Mouse (Mus musculus) liver, embryonic 12.5 days (tissue): Measurements from ENCODE around the gene Stxbp4. TPM values are rescaled to one million over a fixed set of nuclear protein-coding genes. Genes with fewer than 3 reads are reported as not detected.

Experiments used
- ATAC-seq: fragments of 200-750 bp; cut with Nextera tagmentation; 2 replicates; pipeline ENCODE4 v1.8.0; 2017; ENCODE audit warnings: moderate number of reproducible peaks, mild to moderate bottlenecking, moderate library complexity
- H3K27ac ChIP-seq: fragments of 300-500 bp; sonication (generic); 2 replicates; pipeline ENCODE4 v1.5.1; 2016; ENCODE audit warnings: mild to moderate bottlenecking
- H3K27me3 ChIP-seq: fragments of 300-500 bp; sonication (generic); replicated peaks from 2 replicates; pipeline ENCODE4 v1.6.1; 2016; ENCODE audit warnings: mild to moderate bottlenecking, moderate library complexity
- H3K36me3 ChIP-seq: fragments of 300-500 bp; sonication (generic); 2 replicates; pipeline ENCODE4 v1.6.1; 2016; ENCODE audit warnings: mild to moderate bottlenecking, moderate library complexity
- H3K4me1 ChIP-seq: fragments of 300-500 bp; sonication (generic); 2 replicates; pipeline ENCODE4 v1.6.1; 2016
- H3K4me2 ChIP-seq: fragments of 300-500 bp; sonication (generic); 2 replicates; pipeline ENCODE4 v1.6.1; 2016; ENCODE audit warnings: mild to moderate bottlenecking, moderate library complexity
- H3K4me3 ChIP-seq: fragments of 300-500 bp; sonication (generic); 2 replicates; pipeline ENCODE4 v1.5.1; 2016; ENCODE audit warnings: mild to moderate bottlenecking, moderate library complexity
- H3K9ac ChIP-seq: fragments of 300-500 bp; sonication (generic); 2 replicates; pipeline ENCODE4 v1.6.1; 2016; ENCODE audit warnings: mild to moderate bottlenecking, moderate library complexity
- H3K9me3 ChIP-seq: fragments of 300-500 bp; sonication (generic); replicated peaks from 2 replicates; pipeline ENCODE4 v1.6.1; 2016; ENCODE audit warnings: mild to moderate bottlenecking, moderate library complexity
- WGBS: fragments of 180-500 bp; shearing (Covaris S2); methylation state at CpG from one replicate; pipeline ENCODE4 v1.1.7; 2016; ENCODE audit not compliant: insufficient replicate concordance; 5-methylcytosine and 5-hydroxymethylcytosine counted together
- polyA plus RNA-seq: library from polyadenylated mRNA; unstranded; fragments of >200 nt; fragmentation: Nextera tagmentation; extraction: Ambion mirVana; gene quantifications from 2 replicates; pipeline ENCODE4 v1.2.1, GENCODE M21; 2016

The Stxbp4 gene
- polyA plus RNA-seq, 1 experiment from 2014 or later, result 12.9 TPM

DNA sequence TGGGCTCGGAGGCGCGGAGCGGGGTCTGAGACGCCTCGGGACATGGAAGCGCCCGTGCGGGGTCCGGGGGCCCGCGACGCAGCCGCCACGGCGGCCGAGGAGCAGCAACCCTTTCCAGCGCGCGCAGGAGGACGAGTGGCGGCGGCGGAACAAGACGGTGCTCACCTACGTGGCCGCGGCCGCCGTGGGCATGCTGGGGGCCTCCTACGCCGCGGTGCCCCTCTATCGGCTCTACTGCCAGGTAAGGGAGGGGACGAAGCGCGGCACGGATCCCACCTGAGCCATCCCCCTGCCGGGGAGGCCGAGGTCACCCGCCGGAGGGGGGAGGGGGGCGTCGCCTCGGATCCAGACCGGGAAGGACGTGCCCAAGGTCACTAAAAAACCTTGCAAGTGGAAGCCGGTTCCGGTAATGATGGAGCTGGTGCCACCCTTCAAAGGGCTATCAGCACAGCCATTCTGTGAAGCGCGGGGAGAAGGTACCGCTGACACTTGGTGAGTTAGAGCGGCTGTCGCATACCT, 487 bp upstream of the Stxbp4 start:
- Histone ChIP-seq H3K4me3 (peak overlapping the region; percentile 98), H3K36me3 (peaks cover 28% of the 10 kb centered on the region), H3K4me2 (peak overlapping the region; percentile 75), H3K27ac (peak overlapping the region; percentile 90), H3K9me3 (no peaks in the 10 kb centered on the region), H3K27me3 (no peaks in the 10 kb centered on the region), H3K4me1 (peaks cover 39% of the 10 kb centered on the region), H3K9ac (peak overlapping the region; percentile 99)
- ATAC-seq, result peak; percentile 68
- WGBS, result under 1% methylated on average over 52 of the region's 54 CpGs

DNA sequence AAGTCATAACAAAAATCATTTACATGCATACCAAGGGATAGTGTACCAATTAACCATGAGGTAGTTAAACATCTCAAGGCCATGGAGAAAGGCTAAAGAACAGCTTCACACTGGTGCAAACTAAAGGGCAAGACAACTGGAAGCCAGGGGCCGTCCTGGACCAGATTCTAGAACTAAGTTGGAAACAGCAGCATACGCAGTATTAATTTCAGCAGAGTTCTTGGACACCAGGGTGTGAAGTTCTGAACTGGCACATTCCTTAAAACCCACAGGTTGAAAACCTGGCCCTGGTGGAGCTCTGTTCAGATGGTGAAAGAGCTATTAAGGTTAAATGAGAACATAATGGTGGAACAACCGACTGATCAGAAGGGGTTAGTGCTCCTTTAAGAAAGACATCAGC, 3.2 kb downstream of the Stxbp4 start:
- Histone ChIP-seq H3K9ac (no peak overlapping the region), H3K36me3 (no peaks in the 10 kb centered on the region), H3K9me3 (no peaks in the 10 kb centered on the region), H3K4me3 (no peak overlapping the region), H3K27me3 (no peaks in the 10 kb centered on the region), H3K4me2 (no peak overlapping the region), H3K27ac (no peak overlapping the region), H3K4me1 (peaks cover 20% of the 10 kb centered on the region)
- no peak for ATAC-seq
- 76% methylated on average over 3 of the region's 3 CpGs for WGBS

DNA sequence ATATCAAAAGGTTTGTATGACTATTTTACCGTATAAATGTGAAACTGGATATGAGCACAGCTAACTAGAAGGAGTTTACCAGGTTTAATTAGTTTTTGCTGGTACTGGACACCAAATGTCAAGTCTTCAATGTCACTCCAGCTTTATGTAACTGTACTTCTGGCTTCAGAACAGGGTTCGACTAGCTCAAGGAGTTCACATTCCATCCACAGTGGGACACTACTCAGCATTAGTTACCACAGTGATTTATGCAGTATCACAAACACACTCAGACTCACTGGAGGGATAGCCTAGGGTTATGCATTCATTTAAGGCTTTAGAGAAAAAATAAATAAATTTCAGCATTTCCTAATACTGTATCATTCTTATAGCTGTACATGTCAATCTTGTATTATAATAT, 5.4 kb downstream of the Stxbp4 start:
- no peaks in the 10 kb centered on the region for H3K36me3 ChIP-seq
- no peak overlapping the region for H3K4me3 ChIP-seq
- no peak for ATAC-seq
- H3K27ac ChIP-seq, result no peak overlapping the region
- H3K4me1 ChIP-seq, result peaks cover 18% of the 10 kb centered on the region
- no peaks in the 10 kb centered on the region for H3K9me3 ChIP-seq
- no peaks in the 10 kb centered on the region for H3K27me3 ChIP-seq
- no peak overlapping the region for H3K4me2 ChIP-seq
- no peak overlapping the region for H3K9ac ChIP-seq
- WGBS, result 73% methylated on average over 2 of the region's 2 CpGs

DNA sequence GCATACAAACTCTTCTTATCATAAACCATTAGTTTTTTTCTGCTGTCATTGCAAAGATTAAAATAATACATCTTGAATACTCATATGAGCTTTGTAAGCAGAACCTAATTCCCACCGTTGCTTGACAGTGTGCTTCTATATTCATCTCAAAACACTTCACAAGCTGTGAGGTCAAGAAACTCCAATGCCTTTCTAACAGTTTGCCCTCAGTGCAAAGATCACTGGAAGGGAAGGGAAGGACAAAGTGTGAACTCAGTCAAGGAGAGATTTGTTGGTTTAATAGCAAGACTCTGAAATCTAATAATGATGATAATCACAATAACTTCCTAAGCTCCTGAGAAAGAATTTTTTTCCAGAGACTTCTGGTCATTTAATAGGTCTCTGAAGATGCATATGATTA, 10.1 kb downstream of the Stxbp4 start:
- no peak for ATAC-seq
- Histone ChIP-seq H3K27ac (no peak overlapping the region), H3K4me3 (no peak overlapping the region), H3K36me3 (no peaks in the 10 kb centered on the region), H3K4me1 (no peaks in the 10 kb centered on the region), H3K27me3 (no peaks in the 10 kb centered on the region), H3K4me2 (no peak overlapping the region), H3K9ac (no peak overlapping the region), H3K9me3 (no peaks in the 10 kb centered on the region)
- 78% methylated on average over 1 of the region's 1 CpGs for WGBS

DNA sequence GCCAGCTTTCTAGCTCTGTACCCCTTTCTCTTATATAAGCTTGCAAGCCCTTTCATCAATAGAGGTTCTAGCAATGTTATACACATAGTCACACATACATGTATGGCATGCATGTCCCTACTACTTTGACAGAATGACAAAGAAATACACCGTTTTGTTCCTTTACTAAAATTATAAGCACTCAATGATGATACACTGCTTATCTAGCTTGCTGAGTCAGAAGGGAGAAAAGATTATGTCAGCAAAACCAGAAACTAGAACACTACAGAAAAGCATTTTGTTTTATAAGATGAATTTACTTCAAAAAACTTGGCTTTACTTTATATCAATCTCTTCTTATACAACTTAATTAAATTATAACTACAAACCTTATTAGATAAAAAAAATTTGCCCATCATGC, 12.7 kb downstream of the Stxbp4 start:
- no peak for ATAC-seq
- H3K9ac ChIP-seq, result no peak overlapping the region
- H3K27ac ChIP-seq, result no peak overlapping the region
- no peaks in the 10 kb centered on the region for H3K4me1 ChIP-seq
- no peak overlapping the region for H3K4me3 ChIP-seq
- H3K9me3 ChIP-seq, result no peaks in the 10 kb centered on the region
- WGBS, result 49% methylated on average over 1 of the region's 1 CpGs
- peaks cover 5% of the 10 kb centered on the region for H3K36me3 ChIP-seq
- H3K4me2 ChIP-seq, result no peak overlapping the region
- H3K27me3 ChIP-seq, result no peaks in the 10 kb centered on the region

DNA sequence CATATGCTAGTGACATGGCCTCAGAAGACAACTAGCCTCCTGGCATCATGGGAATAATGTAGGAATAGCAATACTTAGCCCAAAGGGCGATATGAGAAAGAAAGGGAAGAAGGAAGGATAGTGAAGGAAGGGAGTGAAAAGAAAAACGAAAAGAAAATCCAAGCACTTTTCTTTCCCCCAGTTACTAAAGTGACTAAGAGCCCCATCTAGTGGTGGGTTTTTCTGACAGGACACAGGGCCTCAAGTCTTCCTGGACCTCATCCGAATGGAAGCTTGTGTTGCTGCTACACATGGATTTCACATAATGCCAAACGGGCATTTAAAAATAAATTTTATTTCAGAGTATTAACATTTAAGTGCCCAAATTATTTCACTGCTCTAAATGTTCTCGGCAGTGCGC, 14.4 kb downstream of the Stxbp4 start:
- ATAC-seq, result no peak
- Histone ChIP-seq H3K36me3 (peaks cover 12% of the 10 kb centered on the region), H3K27me3 (no peaks in the 10 kb centered on the region), H3K4me3 (no peak overlapping the region), H3K27ac (no peak overlapping the region), H3K4me1 (no peaks in the 10 kb centered on the region), H3K9ac (no peak overlapping the region), H3K9me3 (no peaks in the 10 kb centered on the region), H3K4me2 (no peak overlapping the region)
- 43% methylated on average over 6 of the region's 6 CpGs for WGBS

DNA sequence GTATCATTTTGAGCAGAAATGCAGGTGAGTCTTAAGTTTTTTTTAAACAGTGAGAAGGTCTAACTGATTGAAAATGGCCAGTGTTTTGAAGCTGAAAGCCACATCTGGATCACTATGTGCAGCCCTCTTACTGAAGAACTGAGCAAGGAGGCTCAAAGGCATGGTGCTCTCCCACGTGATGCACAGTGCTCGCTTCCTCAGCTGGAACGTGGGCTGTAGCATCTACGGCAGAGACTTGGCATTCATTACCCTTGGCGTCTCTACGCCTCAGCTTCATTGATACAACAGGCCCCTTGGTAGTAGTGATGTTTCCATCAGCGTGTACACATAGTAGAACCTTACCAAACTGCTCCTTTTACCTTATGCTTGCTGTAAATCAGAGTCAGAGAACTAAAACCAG, 15.4 kb downstream of the Stxbp4 start:
- Histone ChIP-seq H3K4me3 (no peak overlapping the region), H3K4me1 (no peaks in the 10 kb centered on the region), H3K36me3 (peaks cover 18% of the 10 kb centered on the region), H3K9ac (no peak overlapping the region), H3K27ac (no peak overlapping the region), H3K27me3 (no peaks in the 10 kb centered on the region), H3K9me3 (no peaks in the 10 kb centered on the region), H3K4me2 (no peak overlapping the region)
- 88% methylated on average over 7 of the region's 7 CpGs for WGBS
- no peak for ATAC-seq

DNA sequence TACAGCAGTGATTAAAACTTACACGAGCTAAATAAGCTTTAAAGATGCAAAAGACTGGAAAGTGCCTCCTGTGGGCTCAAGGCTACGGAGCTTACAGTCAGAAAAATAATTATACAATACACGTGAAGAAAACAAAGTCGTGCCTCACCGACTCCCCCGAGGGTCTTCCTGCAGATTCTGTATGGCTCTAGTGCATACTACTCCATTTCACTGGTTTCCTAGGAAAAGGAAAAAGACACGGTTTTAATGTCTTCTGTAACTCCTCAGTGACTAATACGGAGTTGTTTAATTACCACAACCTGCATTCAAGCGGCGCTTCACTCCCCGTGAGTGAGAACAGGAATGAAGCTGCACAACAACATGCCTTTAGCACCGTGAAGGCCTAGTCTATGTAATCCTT, 15.8 kb downstream of the Stxbp4 start:
- no peaks in the 10 kb centered on the region for H3K9me3 ChIP-seq
- H3K4me3 ChIP-seq, result no peak overlapping the region
- 81% methylated on average over 12 of the region's 12 CpGs for WGBS

DNA sequence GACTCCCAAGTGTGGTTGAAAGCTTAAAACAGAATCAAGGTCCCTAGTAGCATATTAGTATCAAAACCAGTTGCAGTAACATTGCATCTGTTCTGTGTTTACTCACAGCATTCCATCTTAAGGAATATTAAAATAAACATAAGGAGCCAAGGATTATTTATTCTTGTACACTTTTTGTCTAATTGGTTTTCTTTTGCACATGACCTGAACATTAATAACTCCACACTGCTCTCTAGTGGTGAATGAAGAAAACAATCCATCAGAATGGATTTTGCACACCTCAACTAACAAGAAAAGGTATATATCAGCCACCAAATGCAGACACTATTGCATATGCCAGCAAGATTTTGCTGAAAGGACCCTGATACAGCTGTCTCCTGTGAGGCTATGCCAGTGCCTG, 21.5 kb downstream of the Stxbp4 start:
- no peak overlapping the region for H3K9ac ChIP-seq
- no peak overlapping the region for H3K27ac ChIP-seq
- peaks cover 12% of the 10 kb centered on the region for H3K4me1 ChIP-seq
- peaks cover 41% of the 10 kb centered on the region for H3K36me3 ChIP-seq
- H3K4me2 ChIP-seq, result no peak overlapping the region
- no peaks in the 10 kb centered on the region for H3K27me3 ChIP-seq
- no peak overlapping the region for H3K4me3 ChIP-seq
- ATAC-seq, result no peak
- no peaks in the 10 kb centered on the region for H3K9me3 ChIP-seq

More for the DNA sequence above, 15.8 kb downstream of the Stxbp4 start:
- Histone ChIP-seq H3K36me3 (peaks cover 21% of the 10 kb centered on the region), H3K4me1 (no peaks in the 10 kb centered on the region), H3K4me2 (no peak overlapping the region), H3K27me3 (no peaks in the 10 kb centered on the region), H3K9ac (no peak overlapping the region), H3K27ac (no peak overlapping the region)
- ATAC-seq, result no peak

DNA sequence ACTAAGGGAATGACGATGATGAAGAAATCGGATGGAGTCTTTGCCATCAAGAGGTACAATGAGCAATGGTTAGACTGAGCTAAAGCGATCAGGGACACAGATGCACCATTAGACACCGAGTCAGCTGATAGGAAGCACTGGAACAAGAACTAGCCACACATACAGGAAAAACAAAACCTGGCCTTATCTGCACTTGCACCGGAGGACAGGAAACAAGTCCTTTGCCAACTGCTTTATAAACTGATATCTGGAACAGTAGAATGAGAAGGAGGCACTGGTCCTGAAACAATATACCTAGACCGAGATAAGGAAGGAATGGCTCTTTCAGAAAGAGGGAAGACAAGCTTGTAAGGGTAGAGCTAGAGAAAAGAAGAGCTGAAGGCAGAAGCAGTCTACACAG, 23.1 kb downstream of the Stxbp4 start:
- no peak for ATAC-seq
- 48% methylated on average over 6 of the region's 6 CpGs for WGBS
- no peak overlapping the region for H3K4me3 ChIP-seq

DNA sequence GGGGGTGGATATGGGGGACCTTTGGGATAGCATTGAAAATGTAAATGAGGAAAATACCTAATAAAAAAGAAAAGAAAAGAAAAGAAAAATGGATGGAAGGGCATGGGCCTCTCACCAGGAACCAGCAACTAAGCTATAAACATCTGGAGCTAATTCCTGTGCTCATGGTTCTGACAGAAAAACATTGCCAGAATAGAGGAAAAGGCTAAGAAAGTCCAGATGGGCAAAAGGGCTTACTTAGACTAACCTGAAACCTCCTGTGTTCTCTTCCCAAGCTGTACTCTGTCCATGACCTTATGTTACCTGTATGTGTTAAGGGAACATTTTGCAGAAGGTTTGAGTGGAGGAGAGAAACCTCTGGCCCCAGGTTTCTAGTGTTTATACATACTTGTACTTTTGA, 25.8 kb downstream of the Stxbp4 start:
- Histone ChIP-seq H3K27ac (no peak overlapping the region), H3K9ac (no peak overlapping the region), H3K36me3 (peaks cover 24% of the 10 kb centered on the region), H3K27me3 (no peaks in the 10 kb centered on the region), H3K4me2 (no peak overlapping the region), H3K4me3 (no peak overlapping the region), H3K9me3 (no peaks in the 10 kb centered on the region), H3K4me1 (peaks cover 12% of the 10 kb centered on the region)
- no peak for ATAC-seq

More for the DNA sequence above, 23.1 kb downstream of the Stxbp4 start:
- H3K4me2 ChIP-seq, result no peak overlapping the region
- H3K9ac ChIP-seq, result no peak overlapping the region
- H3K9me3 ChIP-seq, result no peaks in the 10 kb centered on the region
- H3K36me3 ChIP-seq, result peaks cover 36% of the 10 kb centered on the region
- no peak overlapping the region for H3K27ac ChIP-seq
- H3K27me3 ChIP-seq, result no peaks in the 10 kb centered on the region
- H3K4me1 ChIP-seq, result peaks cover 12% of the 10 kb centered on the region

DNA sequence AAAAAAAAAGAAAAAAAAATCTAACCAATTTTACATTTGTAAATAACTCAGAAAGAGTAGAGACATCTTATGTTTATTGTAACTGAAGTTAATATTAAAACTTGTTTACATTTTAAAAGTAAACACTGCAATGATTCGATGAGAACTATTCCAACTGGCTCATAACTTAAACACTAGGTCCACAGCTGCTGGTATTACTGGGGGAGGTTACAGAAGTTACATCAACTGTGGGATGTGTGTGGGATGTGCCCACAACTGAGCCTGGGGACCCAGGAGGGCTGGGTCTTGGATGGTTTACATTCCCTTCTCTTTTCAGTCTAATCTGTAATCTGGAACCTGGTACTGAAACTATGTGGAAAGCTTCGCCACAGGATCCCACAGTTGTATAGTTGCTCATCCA, 34.8 kb downstream of the Stxbp4 start:
- Histone ChIP-seq H3K4me1 (no peaks in the 10 kb centered on the region), H3K27ac (no peak overlapping the region), H3K36me3 (peaks cover 45% of the 10 kb centered on the region), H3K9me3 (no peaks in the 10 kb centered on the region), H3K4me2 (no peak overlapping the region), H3K27me3 (no peaks in the 10 kb centered on the region), H3K9ac (no peak overlapping the region), H3K4me3 (no peak overlapping the region)
- ATAC-seq, result no peak
- 85% methylated on average over 2 of the region's 2 CpGs for WGBS

DNA sequence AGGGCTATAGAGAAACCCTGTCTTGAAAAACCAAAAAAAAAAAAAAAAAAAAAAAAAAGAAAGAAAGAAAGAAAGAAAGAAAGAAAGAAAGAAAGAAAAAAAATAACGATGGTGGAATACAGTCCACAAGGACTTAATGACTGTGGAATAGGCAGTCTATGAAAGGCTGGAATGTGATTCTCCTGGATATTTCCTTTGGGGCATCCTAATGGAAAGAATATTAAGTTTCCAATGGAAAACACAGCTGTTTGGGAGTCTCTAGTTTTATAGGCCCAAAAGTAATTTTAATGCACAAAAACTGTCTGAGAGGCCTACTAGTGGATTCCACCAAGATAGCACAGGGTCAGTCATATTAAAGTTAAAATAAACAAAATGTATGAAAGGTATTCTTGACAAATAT, 42.1 kb downstream of the Stxbp4 start:
- Histone ChIP-seq H3K27me3 (no peaks in the 10 kb centered on the region), H3K36me3 (peaks cover 33% of the 10 kb centered on the region), H3K4me2 (no peak overlapping the region), H3K4me3 (no peak overlapping the region), H3K27ac (no peak overlapping the region), H3K9ac (no peak overlapping the region), H3K9me3 (no peaks in the 10 kb centered on the region), H3K4me1 (no peaks in the 10 kb centered on the region)
- no peak for ATAC-seq
- 100% methylated on average over 1 of the region's 1 CpGs for WGBS
